Comparison of ENCODE assay signal across 7 mouse cellular contexts in genomic region chr11:119090076-119090960, GRCm38 (mm10). TPM values are rescaled to one million over a fixed set of nuclear protein-coding genes. Genes with fewer than 3 reads are reported as not detected.
DNase-seq lines count a peak whose midpoint lies in the region; ATAC-seq and TF ChIP-seq lines count a peak whose summit lies in the region.

No protein-coding gene starts in this region.

- H3K9me3 ChIP-seq in heart, embryonic 15.5 days (replicated peaks): no peaks in the 10 kb centered on the region
- no peaks in the 10 kb centered on the region for H3K9me3 ChIP-seq in midbrain, embryonic 16.5 days (replicated peaks; ENCODE audit: control insufficient read depth, low read length, poor library complexity, severe bottlenecking)

- DNase-seq in thymus, adult 2 months: no peak
- no peak for DNase-seq in thymus, postnatal 0 days (ENCODE audit: low spot score)
- peak; percentile 54 to 60 for DNase-seq in cerebellum, postnatal 10 days
- peak; percentile 51 for DNase-seq in kidney, postnatal 10 days

- H3K36me3 ChIP-seq in thymus, adult 2 months (ENCODE audit: control insufficient read depth, insufficient read depth, low read length): no peaks in the 10 kb centered on the region
- no peaks in the 10 kb centered on the region for H3K36me3 ChIP-seq in heart, embryonic 15.5 days
- H3K36me3 ChIP-seq in midbrain, embryonic 16.5 days (ENCODE audit: control insufficient read depth, insufficient read depth, low read length): no peaks in the 10 kb centered on the region

- no peak for TF ChIP-seq POLR2A in thymus, adult 2 months (IDR thresholded peaks at IDR 0.05; ENCODE audit: control insufficient read depth, extremely low read depth, insufficient read depth, low read length, poor library complexity)

- WGBS in thymus, adult 2 months: 2% methylated on average over 75 of the region's 75 CpGs
- under 1% methylated on average over 69 of the region's 75 CpGs for WGBS in heart, embryonic 15.5 days
- under 1% methylated on average over 66 of the region's 75 CpGs for WGBS in midbrain, embryonic 16.5 days

- ATAC-seq in heart, embryonic 15.5 days (replicated peaks; ENCODE audit: insufficient number of reproducible peaks, insufficient read depth, low FRiP score, low read depth): no peak
- ATAC-seq in midbrain, embryonic 16.5 days: no peak
- ATAC-seq in monocyte, adult 5-6 weeks (replicated peaks; ENCODE audit: insufficient number of reproducible peaks, low FRiP score, low TSS enrichment, poor library complexity, severe bottlenecking): no peak

- peaks cover 22% of the 10 kb centered on the region for H3K27me3 ChIP-seq in thymus, adult 2 months (ENCODE audit: control insufficient read depth, insufficient read depth, low read length)
- peaks cover 40% of the 10 kb centered on the region for H3K27me3 ChIP-seq in heart, embryonic 15.5 days
- peaks cover 18% of the 10 kb centered on the region for H3K27me3 ChIP-seq in midbrain, embryonic 16.5 days (ENCODE audit: control insufficient read depth, insufficient read depth, low read depth, low read length)

- H3K4me2 ChIP-seq in heart, embryonic 15.5 days: peak overlapping the region; percentile 89
- peak overlapping the region; percentile 97 for H3K4me2 ChIP-seq in midbrain, embryonic 16.5 days (ENCODE audit: low read length)

- H3K27ac ChIP-seq in thymus, adult 2 months (ENCODE audit: control insufficient read depth, insufficient read depth, low read length): no peak overlapping the region
- H3K27ac ChIP-seq in heart, embryonic 15.5 days: peak overlapping the region; percentile 23; the same call in 1 of the 2 replicates
- H3K27ac ChIP-seq in midbrain, embryonic 16.5 days (ENCODE audit: low read length): no peak overlapping the region; the same call in 1 of the 2 replicates

- TF ChIP-seq CTCF in thymus, adult 2 months (IDR thresholded peaks at IDR 0.05; ENCODE audit: borderline replicate concordance, control insufficient read depth, extremely low read depth, insufficient read depth, low read length, poor library complexity): no peak

- peak overlapping the region; percentile 49 for H3K9ac ChIP-seq in heart, embryonic 15.5 days
- H3K9ac ChIP-seq in midbrain, embryonic 16.5 days (ENCODE audit: low read depth, low read length): peak overlapping the region; percentile 77

- H3K4me1 ChIP-seq in thymus, adult 2 months (replicated peaks; ENCODE audit: control insufficient read depth, insufficient read depth, low read length): peaks cover 50% of the 10 kb centered on the region
- peaks cover 48% of the 10 kb centered on the region for H3K4me1 ChIP-seq in heart, embryonic 15.5 days (replicated peaks)
- H3K4me1 ChIP-seq in midbrain, embryonic 16.5 days (ENCODE audit: control insufficient read depth, insufficient read depth, low read length): peaks cover 26% of the 10 kb centered on the region

- peak overlapping the region; percentile 19 for H3K4me3 ChIP-seq in thymus, adult 2 months (ENCODE audit: control insufficient read depth, insufficient read depth, low read length)
- peak overlapping the region; percentile 56 for H3K4me3 ChIP-seq in heart, embryonic 15.5 days
- H3K4me3 ChIP-seq in midbrain, embryonic 16.5 days (ENCODE audit: low read depth, low read length): peak overlapping the region; percentile 56

RNA-seq across cellular contexts. Expression of gene Cbx4, which starts 4.3 kb away (rescaled TPM):
- polyA plus RNA-seq in thymus, adult 2 months (2012; rRNA removed): 54.7 and 56.8 TPM in 2 replicates
- polyA plus RNA-seq in thymus, postnatal 0 days (2015; fragmentation: Nextera tagmentation; extraction: Ambion mirVana): 25.1 and 26.8 TPM in 2 replicates
- polyA plus RNA-seq in heart, embryonic 15.5 days (2015; fragmentation: Nextera tagmentation; extraction: Ambion mirVana): 9.3 and 11.6 TPM in 2 replicates
- 23.9 and 25.6 TPM in 2 replicates for polyA plus RNA-seq in midbrain, embryonic 16.5 days (2015; fragmentation: Nextera tagmentation; extraction: Ambion mirVana)
- total RNA-seq in monocyte, adult 5-6 weeks (2017): 35.2 to 45.8 TPM (median 42.2 TPM) in 3 replicates

RNA-seq across cellular contexts. Expression of gene Cbx8, which starts 49.5 kb away (rescaled TPM):
- 8.1 and 8.2 TPM in 2 replicates for polyA plus RNA-seq in thymus, adult 2 months (2012; rRNA removed)
- polyA plus RNA-seq in thymus, postnatal 0 days (2015; fragmentation: Nextera tagmentation; extraction: Ambion mirVana): 10.7 and 12.3 TPM in 2 replicates
- polyA plus RNA-seq in heart, embryonic 15.5 days (2015; fragmentation: Nextera tagmentation; extraction: Ambion mirVana): 7.5 and 9.5 TPM in 2 replicates
- polyA plus RNA-seq in midbrain, embryonic 16.5 days (2015; fragmentation: Nextera tagmentation; extraction: Ambion mirVana): 8.5 and 8.6 TPM in 2 replicates
- total RNA-seq in monocyte, adult 5-6 weeks (2017): 2.7 to 7.3 TPM (median 4.7 TPM) in 3 replicates

Comparison
In these comparisons a context has a peak if more than half of its experiments do, and no peak if none do; other contexts are left out.
1. DNase-seq: peak in cerebellum, postnatal 10 days (2 of 2) and kidney, postnatal 10 days (single experiment); none in thymus, adult 2 months (single experiment) and thymus, postnatal 0 days (single experiment).
2. Peak in every context shown above with its lines, with median percentiles within 50 percentile points of each other: H3K4me3 ChIP-seq.